Mouse (Mus musculus) MEL (cell line): ENCODE results near the gene Ears2. TPM values are rescaled to one million over a fixed set of nuclear protein-coding genes. Genes with fewer than 3 reads are reported as not detected.
A peak's percentile ranks its signal among the peaks of the same experiment; 100 is the strongest.
"Not testable (repeated sequence)": the region's sequence is repeated elsewhere in the genome, so short reads cannot be mapped to it uniquely, and the experiment has no call there.

Source experiments
- DNase-seq: peaks from one replicate; pipeline ENCODE4 v3.0.0; 2011; ENCODE audit warnings: low read depth, low spot score
- H3K27ac ChIP-seq: 2 replicates; pipeline ENCODE4 v1.5.1; 2012; ENCODE audit warnings: low read depth, mild to moderate bottlenecking, control low read depth, low read length, moderate library complexity; ENCODE audit not compliant: control insufficient read depth
- H3K27me3 ChIP-seq, 2 experiments: fragments of 150-350 bp in 1 of 2; sonication (generic) in 1 of 2; 2 replicates each; pipeline ENCODE4 v1.6.1; 2012; ENCODE audit warnings: low read length in 2 of 2, mild to moderate bottlenecking in 2 of 2, improper control_type of control experiment in 1 of 2, moderate library complexity in 1 of 2; ENCODE audit not compliant: insufficient read depth in 2 of 2, control insufficient read depth in 1 of 2
- H3K36me3 ChIP-seq, 2 experiments: 2 replicates each; pipeline ENCODE4 v1.6.1; 2012 to 2014; ENCODE audit warnings: low read length in 2 of 2, improper control_type of control experiment in 1 of 2, inconsistent platforms in 1 of 2, mild to moderate bottlenecking in 1 of 2; ENCODE audit not compliant: insufficient read depth in 2 of 2, control insufficient read depth in 1 of 2
- H3K4me1 ChIP-seq, 2 experiments: fragments of 150-350 bp in 1 of 2; sonication (generic) in 1 of 2; 2 replicates each; pipeline ENCODE4 v1.6.1; 2012; ENCODE audit warnings: low read length in 2 of 2, improper control_type of control experiment in 1 of 2, mild to moderate bottlenecking in 1 of 2; ENCODE audit not compliant: insufficient read depth in 2 of 2, control insufficient read depth in 1 of 2
- H3K4me3 ChIP-seq, 2 experiments: fragments of 150-350 bp in 1 of 2; sonication (generic) in 1 of 2; 2 replicates each; pipeline ENCODE4 v1.5.1; 2012; ENCODE audit warnings: low read depth in 2 of 2, low read length in 2 of 2, mild to moderate bottlenecking in 2 of 2, moderate library complexity in 2 of 2, control low read depth in 1 of 2, improper control_type of control experiment in 1 of 2; ENCODE audit not compliant: control insufficient read depth in 1 of 2, insufficient read depth in 1 of 2
- H3K79me2 ChIP-seq: 2 replicates; pipeline ENCODE4 v1.6.1; 2012; ENCODE audit warnings: mild to moderate bottlenecking, low read length, moderate library complexity; ENCODE audit not compliant: control insufficient read depth, poor library complexity, insufficient read depth
- H3K9ac ChIP-seq: 2 replicates; pipeline ENCODE4 v1.6.1; 2012; ENCODE audit warnings: low read depth, mild to moderate bottlenecking, control low read depth, low read length, moderate library complexity; ENCODE audit not compliant: control insufficient read depth, poor library complexity, severe bottlenecking
- H3K9me3 ChIP-seq: fragments of 150-350 bp; sonication (generic); replicated peaks from 2 replicates; pipeline ENCODE4 v1.6.1; 2012; ENCODE audit warnings: mild to moderate bottlenecking, low read length, improper control_type of control experiment, moderate library complexity; ENCODE audit not compliant: insufficient read depth
- CHD1 ChIP-seq: IDR thresholded peaks from 2 replicates; pipeline ENCODE4 v1.6.1; 2012; ENCODE audit warnings: low read depth, mild to moderate bottlenecking, inconsistent platforms, low read length, improper control_type of control experiment
- CTCF ChIP-seq, 3 experiments: IDR thresholded peaks in 2 of 3; conservative IDR thresholded peaks in 1 of 3; 2 replicates each; pipeline ENCODE4 v1.5.1; 2011 to 2012; ENCODE audit warnings: low read length in 3 of 3, low read depth in 2 of 3, mild to moderate bottlenecking in 2 of 3, improper control_type of control experiment in 1 of 3, inconsistent platforms in 1 of 3, mixed read lengths in 1 of 3, moderate library complexity in 1 of 3; ENCODE audit not compliant: control insufficient read depth in 1 of 3, insufficient read depth in 1 of 3, poor library complexity in 1 of 3, severe bottlenecking in 1 of 3
- ETS1 ChIP-seq: IDR thresholded peaks from 2 replicates; pipeline ENCODE4 v1.6.1; 2012; ENCODE audit warnings: low read depth, mild to moderate bottlenecking, inconsistent platforms, low read length, improper control_type of control experiment, moderate library complexity
- GABPA ChIP-seq: IDR thresholded peaks from 2 replicates; pipeline ENCODE4 v1.6.1; 2012; ENCODE audit warnings: low read depth, mild to moderate bottlenecking, inconsistent platforms, low read length, improper control_type of control experiment, moderate library complexity
- HCFC1 ChIP-seq: IDR thresholded peaks from 2 replicates; pipeline ENCODE4 v1.6.1; 2012; ENCODE audit warnings: low read depth, mild to moderate bottlenecking, inconsistent platforms, low read length, improper control_type of control experiment, moderate library complexity
- JUND ChIP-seq: IDR thresholded peaks from 2 replicates; pipeline ENCODE4 v1.6.1; 2011; ENCODE audit warnings: low read depth, mild to moderate bottlenecking, improper control_type of control experiment, low read length
- KAT2A ChIP-seq: conservative IDR thresholded peaks from 2 replicates; pipeline ENCODE4 v1.6.1; 2012; ENCODE audit warnings: low read depth, low read length, improper control_type of control experiment, inconsistent platforms
- MAX ChIP-seq: IDR thresholded peaks from 2 replicates; pipeline ENCODE4 v1.6.1; 2011; ENCODE audit warnings: low read length, improper control_type of control experiment
- MAZ ChIP-seq: IDR thresholded peaks from 2 replicates; pipeline ENCODE4 v1.6.1; 2012; ENCODE audit warnings: low read depth, mild to moderate bottlenecking, inconsistent platforms, low read length, improper control_type of control experiment
- MEF2A ChIP-seq: IDR thresholded peaks from 2 replicates; pipeline ENCODE4 v1.6.1; 2014; ENCODE audit warnings: low read depth, mild to moderate bottlenecking, inconsistent platforms, low read length, improper control_type of control experiment; ENCODE audit not compliant: poor library complexity, insufficient replicate concordance, severe bottlenecking; ENCODE audit errors: extremely low read depth
- MXI1 ChIP-seq: IDR thresholded peaks from 2 replicates; pipeline ENCODE4 v1.6.1; 2011; ENCODE audit warnings: mild to moderate bottlenecking, low read depth, low read length, improper control_type of control experiment
- MYB ChIP-seq: IDR thresholded peaks from 2 replicates; pipeline ENCODE4 v1.6.1; 2011; ENCODE audit warnings: mild to moderate bottlenecking, low read depth, low read length, improper control_type of control experiment
- NELFE ChIP-seq: IDR thresholded peaks from 2 replicates; pipeline ENCODE4 v1.6.1; 2011; ENCODE audit warnings: low read depth, low read length, improper control_type of control experiment
- POLR2A ChIP-seq, 2 experiments: IDR thresholded peaks; 2 replicates each; pipeline ENCODE4 v1.6.1; 2011 to 2012; ENCODE audit warnings: low read length in 2 of 2, mild to moderate bottlenecking in 2 of 2, control low read depth in 1 of 2, improper control_type of control experiment in 1 of 2, low read depth in 1 of 2, moderate library complexity in 1 of 2; ENCODE audit not compliant: control insufficient read depth in 1 of 2, insufficient read depth in 1 of 2, poor library complexity in 1 of 2
- POLR2AphosphoS2 ChIP-seq: IDR thresholded peaks from 2 replicates; pipeline ENCODE4 v1.6.1; 2011; ENCODE audit warnings: low read length, improper control_type of control experiment
- POLR2AphosphoS5 ChIP-seq: IDR thresholded peaks from 2 replicates; pipeline ENCODE4 v1.6.1; 2012; ENCODE audit warnings: low read depth, borderline replicate concordance, mild to moderate bottlenecking, inconsistent platforms, low read length, moderate library complexity, mixed read lengths
- RAD21 ChIP-seq: IDR thresholded peaks from 2 replicates; pipeline ENCODE4 v1.6.1; 2011; ENCODE audit warnings: mild to moderate bottlenecking, low read depth, low read length, improper control_type of control experiment
- SIN3A ChIP-seq: IDR thresholded peaks from 2 replicates; pipeline ENCODE4 v1.6.1; 2012; ENCODE audit warnings: low read length, improper control_type of control experiment, inconsistent platforms
- SMC3 ChIP-seq: IDR thresholded peaks from 2 replicates; pipeline ENCODE4 v1.6.1; 2011; ENCODE audit warnings: low read depth, low read length, improper control_type of control experiment
- TAL1 ChIP-seq: IDR thresholded peaks from 2 replicates; pipeline ENCODE4 v1.6.1; 2012; ENCODE audit warnings: mild to moderate bottlenecking, inconsistent platforms, low read length, moderate library complexity, mixed read lengths
- TBP ChIP-seq: IDR thresholded peaks from 2 replicates; pipeline ENCODE4 v1.8.0; 2011; ENCODE audit warnings: low read depth, low read length, improper control_type of control experiment
- TCF12 ChIP-seq: IDR thresholded peaks from 2 replicates; pipeline ENCODE4 v1.6.1; 2014; ENCODE audit warnings: low read depth, mild to moderate bottlenecking, inconsistent platforms, low read length, improper control_type of control experiment, moderate library complexity
- UBTF ChIP-seq: IDR thresholded peaks from 2 replicates; pipeline ENCODE4 v1.6.1; 2012; ENCODE audit warnings: low read depth, mild to moderate bottlenecking, inconsistent platforms, low read length, improper control_type of control experiment, moderate library complexity, borderline replicate concordance; ENCODE audit not compliant: insufficient read depth
- ZC3H11A ChIP-seq: IDR thresholded peaks from 2 replicates; pipeline ENCODE4 v1.6.1; 2012; ENCODE audit warnings: low read depth, mild to moderate bottlenecking, inconsistent platforms, low read length, improper control_type of control experiment
- ZKSCAN1 ChIP-seq: IDR thresholded peaks from 2 replicates; pipeline ENCODE4 v1.6.1; 2012; ENCODE audit warnings: low read depth, mild to moderate bottlenecking, inconsistent platforms, low read length, improper control_type of control experiment, moderate library complexity
- ZMIZ1 ChIP-seq: IDR thresholded peaks from 2 replicates; pipeline ENCODE4 v1.6.1; 2012; ENCODE audit warnings: low read depth, mild to moderate bottlenecking, inconsistent platforms, low read length, improper control_type of control experiment, moderate library complexity
- ZNF384 ChIP-seq: IDR thresholded peaks from 2 replicates; pipeline ENCODE4 v1.6.1; 2012; ENCODE audit warnings: low read depth, mild to moderate bottlenecking, inconsistent platforms, low read length, improper control_type of control experiment
- polyA plus RNA-seq, 2 experiments: library from polyadenylated mRNA; stranded (reverse) in 1 of 2; unstranded in 1 of 2; fragments of >175 nt in 1 of 2; fragments of >200 nt in 1 of 2; gene quantifications; 2 replicates each; pipeline versions ENCODE4 v1.2.1 to v1.2.4; 2012; ENCODE audit warnings: low replicate concordance in 2 of 2, low read depth in 1 of 2; ENCODE audit not compliant: insufficient read length in 2 of 2, insufficient read depth in 1 of 2, missing spikeins in 1 of 2
- total RNA-seq: library from RNA; depleted of rRNA; stranded (reverse); fragments of 300-350 nt; gene quantifications from 2 replicates; pipeline ENCODE4 v1.2.3, GENCODE M21; 2012

The Ears2 gene
- total and polyA plus RNA-seq, 3 experiments: 8.8 to 12.8 TPM; not detected in 1

DNA sequence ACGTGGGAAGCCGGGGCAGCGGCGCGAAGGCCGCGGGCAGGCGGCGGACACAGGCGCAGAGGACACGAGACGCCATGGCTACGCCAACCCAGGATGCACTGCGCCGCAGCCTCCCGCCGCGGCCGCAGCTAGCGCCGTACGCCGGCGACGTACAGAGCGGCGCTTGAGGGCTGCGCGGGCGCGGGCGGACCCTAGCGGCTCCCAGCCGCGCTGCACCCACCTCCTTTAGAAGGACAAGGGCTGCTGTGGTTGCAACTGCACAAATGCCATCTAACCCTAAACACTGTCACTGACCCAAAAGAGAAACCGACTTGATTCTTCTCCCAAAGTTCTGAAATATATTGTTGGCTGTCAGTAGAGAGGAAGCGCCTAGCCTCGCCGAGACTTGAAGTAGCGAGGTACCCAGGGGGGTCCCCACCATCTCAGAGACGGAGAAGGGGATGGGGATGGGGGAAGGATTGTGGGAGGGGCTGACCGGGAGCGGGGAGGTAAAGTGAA, 34.7 kb upstream of the Ears2 start, which contains the start of gene Ndufab1 (continued):
- TF ChIP-seq NELFE (peak; percentile 72), TCF12 (0 out of 2 replicates have a peak, but pooled peaks have one; percentile 61), ZMIZ1 (no peak; the same call in 1 of the 2 replicates), ETS1 (no peak), UBTF (no peak), POLR2AphosphoS5 (no peak)

DNA sequence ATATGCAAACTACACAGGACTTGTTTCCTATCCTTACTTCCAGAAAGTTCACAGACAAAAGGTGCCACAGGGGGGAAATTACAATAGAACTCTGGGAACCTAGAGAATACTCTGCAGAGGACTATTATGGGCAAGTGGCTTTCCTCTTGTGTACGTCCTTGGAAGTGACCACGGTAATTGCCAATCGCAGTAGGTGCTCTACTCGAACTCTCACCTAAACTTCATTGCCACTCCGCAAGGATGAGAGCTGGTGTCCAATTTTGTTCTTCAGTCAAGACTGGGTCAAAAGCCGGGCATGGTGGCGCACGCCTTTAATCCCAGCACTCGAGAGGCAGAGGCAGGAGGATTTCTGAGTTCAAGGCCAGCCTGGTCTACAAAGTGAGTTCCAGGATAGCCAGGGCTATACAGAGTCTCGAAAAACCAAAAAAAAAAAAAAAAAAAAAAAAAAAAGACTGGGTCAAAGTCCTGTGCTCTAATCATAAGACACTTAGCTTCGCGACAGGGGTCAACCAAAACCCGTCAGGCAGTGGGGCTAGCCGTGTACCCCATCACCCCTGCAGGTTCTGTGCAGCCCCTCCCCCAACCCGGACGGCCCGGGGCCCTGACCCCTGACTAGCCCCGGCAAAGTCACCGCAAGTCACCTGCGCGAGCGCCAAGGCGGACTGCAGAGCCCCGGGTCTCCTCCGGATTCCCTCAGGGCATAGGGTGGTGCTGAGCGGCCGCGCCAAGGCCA, 34.1 kb upstream of the Ears2 start:
- H3K9ac ChIP-seq: peak overlapping the region; percentile 70
- not testable (repeated sequence) for H3K9me3 ChIP-seq, H3K27ac ChIP-seq, H3K27me3 ChIP-seq
- peak overlapping the region; percentile 55 to 76 for H3K4me3 ChIP-seq
- H3K4me1 ChIP-seq: peaks cover 6 to 22% of the 10 kb centered on the region in 2 experiments; a peak in 3 of 4 replicates
- TF ChIP-seq CHD1 (peak; percentile 67; the same call in 1 of the 2 replicates), MAZ (0 out of 2 replicates have a peak, but pooled peaks have one; percentile 21), ZNF384 (peak; percentile 72), POLR2AphosphoS2 (peak; percentile 57; the same call in 1 of the 2 replicates), MAX (peak; percentile 68)
- peaks cover 10 to 17% of the 10 kb centered on the region in 2 experiments for H3K36me3 ChIP-seq
- DNase-seq: peak; percentile 51
- peaks cover 25% of the 10 kb centered on the region for H3K79me2 ChIP-seq

DNA sequence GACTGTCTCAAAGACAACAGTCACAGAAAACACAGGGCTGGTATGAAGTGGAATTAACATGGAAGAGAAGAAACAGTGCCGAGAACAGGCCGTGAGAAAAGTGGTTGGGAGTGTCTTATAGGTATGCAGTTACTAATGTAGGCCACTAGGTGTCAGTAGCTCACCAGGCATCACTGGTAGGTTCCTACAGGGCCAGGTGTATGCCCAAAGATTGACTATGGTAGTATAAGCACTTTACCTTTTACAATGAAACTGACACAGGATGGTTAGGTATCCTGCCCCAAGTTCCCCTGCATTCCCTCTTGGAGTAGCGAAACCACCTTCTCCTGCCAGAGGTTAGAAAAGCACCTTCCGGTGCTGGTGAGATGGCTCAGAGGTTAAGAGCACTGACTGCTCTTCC, 32.2 kb upstream of the Ears2 start:
- peaks cover 17 to 21% of the 10 kb centered on the region in 2 experiments for H3K36me3 ChIP-seq
- H3K4me1 ChIP-seq: peaks cover 6 to 22% of the 10 kb centered on the region in 2 experiments; a peak in 3 of 4 replicates
- no peaks in the 10 kb centered on the region for H3K27me3 ChIP-seq
- H3K9ac ChIP-seq: no peak overlapping the region
- DNase-seq: peak; percentile 79
- peaks cover 25% of the 10 kb centered on the region for H3K79me2 ChIP-seq
- no peaks in the 10 kb centered on the region for H3K9me3 ChIP-seq
- no peak overlapping the region for H3K27ac ChIP-seq
- H3K4me3 ChIP-seq: no peak overlapping the region
- peak; percentile 62 to 98 (median 83) for TF ChIP-seq CTCF (IDR thresholded peaks at IDR 0.05 in 2 of 3, conservative IDR thresholded peaks at IDR 0.05 in 1 of 3; ENCODE audit: control insufficient read depth in 1 of 3, insufficient read depth in 1 of 3, low read depth in 2 of 3, low read length in 3 of 3, poor library complexity in 1 of 3, severe bottlenecking in 1 of 3)
- TF ChIP-seq NELFE: no peak
- no peak for TF ChIP-seq ETS1
- no peak for TF ChIP-seq POLR2A (IDR thresholded peaks at IDR 0.05; ENCODE audit: control insufficient read depth in 1 of 2, insufficient read depth in 1 of 2, low read depth in 1 of 2, low read length in 2 of 2, poor library complexity in 1 of 2)
- TF ChIP-seq SMC3: peak; percentile 32; the same call in 1 of the 2 replicates
- TF ChIP-seq KAT2A: no peak
- no peak for TF ChIP-seq ZC3H11A
- no peak for TF ChIP-seq UBTF
- no peak for TF ChIP-seq TAL1
- TF ChIP-seq SIN3A: 0 out of 2 replicates have a peak, but pooled peaks have one; percentile 12
- no peak for TF ChIP-seq MEF2A
- TF ChIP-seq ZKSCAN1: no peak
- no peak for TF ChIP-seq CHD1
- TF ChIP-seq TBP: 0 out of 2 replicates have a peak, but pooled peaks have one; percentile 24
- TF ChIP-seq MYB: no peak
- no peak for TF ChIP-seq POLR2AphosphoS5
- TF ChIP-seq MAX: no peak
- no peak for TF ChIP-seq GABPA
- TF ChIP-seq MXI1: no peak
- 0 out of 2 replicates have a peak, but pooled peaks have one; percentile 15 for TF ChIP-seq HCFC1
- peak; percentile 55 for TF ChIP-seq RAD21
- no peak for TF ChIP-seq ZMIZ1
- TF ChIP-seq JUND: no peak
